Mouse (Mus musculus) G1E (cell line): ENCODE measurements around the gene Chp1. TPM values are rescaled to one million over a fixed set of nuclear protein-coding genes. Genes with fewer than 3 reads are reported as not detected.

Source experiments
- ATAC-seq: 2 replicates; pipeline ENCODE4 v1.8.0; 2016; ENCODE audit warnings: mild to moderate bottlenecking; ENCODE audit not compliant: insufficient number of reproducible peaks, poor library complexity, low FRiP score, severe bottlenecking; ENCODE audit errors: extremely low read depth
- DNase-seq: peaks from one replicate; pipeline ENCODE4 v3.0.0; 2012; ENCODE audit warnings: low spot score
- H3K27me3 ChIP-seq: 2 replicates; pipeline ENCODE4 v1.6.1; 2012; ENCODE audit warnings: mild to moderate bottlenecking, low read length, inconsistent platforms; ENCODE audit not compliant: insufficient read depth
- H3K36me3 ChIP-seq: replicated peaks from 2 replicates; pipeline ENCODE3; 2012; ENCODE audit warnings: mild to moderate bottlenecking, inconsistent platforms
- H3K4me1 ChIP-seq: 2 replicates; pipeline ENCODE4 v1.6.1; 2012; ENCODE audit warnings: low read depth, low read length, inconsistent platforms, mixed read lengths; ENCODE audit not compliant: insufficient read depth
- H3K4me3 ChIP-seq: 2 replicates; pipeline ENCODE4 v1.5.1; 2012; ENCODE audit warnings: low read depth, mild to moderate bottlenecking, inconsistent platforms, low read length, moderate library complexity, mixed read lengths
- H3K9me3 ChIP-seq: replicated peaks from 2 replicates; pipeline ENCODE4 v1.6.1; 2012; ENCODE audit warnings: inconsistent platforms
- CTCF ChIP-seq: IDR thresholded peaks from 2 replicates; pipeline ENCODE4 v1.5.1; 2012; ENCODE audit warnings: low read depth, low read length, inconsistent platforms, mixed read lengths
- GATA1 ChIP-seq: IDR thresholded peaks from 2 replicates; pipeline ENCODE4 v1.6.1; 2012; ENCODE audit warnings: borderline replicate concordance, low read length, inconsistent platforms, mixed read lengths
- GATA2 ChIP-seq: IDR thresholded peaks from 2 replicates; pipeline ENCODE4 v1.6.1; 2012; ENCODE audit warnings: low read depth, low read length, inconsistent platforms, borderline replicate concordance
- POLR2AphosphoS5 ChIP-seq: IDR thresholded peaks from 2 replicates; pipeline ENCODE4 v1.6.1; 2012; ENCODE audit warnings: low read depth, low read length, inconsistent platforms; ENCODE audit not compliant: insufficient replicate concordance
- TAL1 ChIP-seq: conservative IDR thresholded peaks from 2 replicates; pipeline ENCODE4 v1.6.1; 2012; ENCODE audit warnings: low read depth, low read length, inconsistent platforms, mixed read lengths
- polyA plus RNA-seq: library from polyadenylated mRNA; stranded (reverse); fragments of >175 nt; gene quantifications from 2 replicates; pipeline ENCODE4 v1.2.3, GENCODE M21; 2012
- total RNA-seq, 2 experiments: library from RNA; stranded (forward) in 1 of 2; stranded (reverse) in 1 of 2; fragments of 200-1000 nt in 1 of 2; fragments of >200 nt in 1 of 2; fragmentation: Nextera tagmentation in 1 of 2; gene quantifications; 2 replicates each; pipeline ENCODE4 v1.2.3; 2014 to 2017

Gene Chp1
- total and polyA plus RNA-seq, 3 experiments = 17.3 to 108 (median 77.2) TPM

DNA sequence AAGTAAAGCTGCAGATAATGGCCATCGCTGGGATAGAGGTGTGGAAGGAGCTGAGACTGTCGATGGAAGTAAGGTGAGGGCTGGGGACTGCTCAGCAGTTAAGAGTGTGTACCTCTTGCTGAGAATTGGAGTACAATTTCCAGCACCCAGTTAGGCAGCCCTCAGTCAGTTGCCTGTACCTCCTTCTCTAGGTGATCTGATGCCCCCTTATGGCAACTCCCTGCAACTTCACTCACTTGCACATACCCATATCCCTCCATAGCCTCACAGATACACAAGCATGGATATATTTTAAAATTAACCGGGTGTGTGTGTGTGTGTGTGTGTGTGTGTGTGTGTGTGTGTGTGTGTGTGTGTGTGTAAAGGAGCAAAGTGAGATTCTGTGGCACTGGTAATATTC is 35.2 kb upstream of the Chp1 start:
- DNase-seq = peak; percentile 8
- ATAC-seq = no peak
- Histone ChIP-seq H3K27me3 (peaks cover 7% of the 10 kb centered on the region; the same call in 1 of the 2 replicates), H3K4me1 (no peaks in the 10 kb centered on the region), H3K9me3 (no peaks in the 10 kb centered on the region), H3K36me3 (no peaks in the 10 kb centered on the region), H3K4me3 (no peak overlapping the region)
- TF ChIP-seq CTCF = no peak
- TF ChIP-seq POLR2AphosphoS5 = no peak
- no peak for TF ChIP-seq GATA1
- no peak for TF ChIP-seq GATA2
- no peak for TF ChIP-seq TAL1

GRCm38 (mm10) chr2:119514026-119514522 is 33.4 kb upstream of the Chp1 start:
- Histone ChIP-seq H3K4me3 (no peak overlapping the region), H3K9me3 (no peaks in the 10 kb centered on the region), H3K27me3 (0 out of 2 replicates have a peak, but pooled peaks cover 2% of the 10 kb centered on the region), H3K4me1 (no peaks in the 10 kb centered on the region), H3K36me3 (no peaks in the 10 kb centered on the region)
- ATAC-seq = no peak
- TF ChIP-seq POLR2AphosphoS5 = no peak
- no peak for TF ChIP-seq GATA2
- no peak for TF ChIP-seq GATA1
- TF ChIP-seq TAL1 = no peak
- TF ChIP-seq CTCF = no peak
- no peak for DNase-seq

- Histone ChIP-seq H3K9me3 (no peaks in the 10 kb centered on the region), H3K27me3 (peaks cover 2% of the 10 kb centered on the region; the same call in 1 of the 2 replicates), H3K36me3 (no peaks in the 10 kb centered on the region), H3K4me1 (no peaks in the 10 kb centered on the region), H3K4me3 (no peak overlapping the region)
- no peak for TF ChIP-seq POLR2AphosphoS5
- TF ChIP-seq CTCF = no peak
- no peak for TF ChIP-seq GATA1
- TF ChIP-seq GATA2 = no peak
- no peak for TF ChIP-seq TAL1
- ATAC-seq = no peak
- no peak for DNase-seq
These were observed 30.7 kb upstream of the Chp1 start for GRCm38 (mm10) chr2:119516811-119517210.

DNA sequence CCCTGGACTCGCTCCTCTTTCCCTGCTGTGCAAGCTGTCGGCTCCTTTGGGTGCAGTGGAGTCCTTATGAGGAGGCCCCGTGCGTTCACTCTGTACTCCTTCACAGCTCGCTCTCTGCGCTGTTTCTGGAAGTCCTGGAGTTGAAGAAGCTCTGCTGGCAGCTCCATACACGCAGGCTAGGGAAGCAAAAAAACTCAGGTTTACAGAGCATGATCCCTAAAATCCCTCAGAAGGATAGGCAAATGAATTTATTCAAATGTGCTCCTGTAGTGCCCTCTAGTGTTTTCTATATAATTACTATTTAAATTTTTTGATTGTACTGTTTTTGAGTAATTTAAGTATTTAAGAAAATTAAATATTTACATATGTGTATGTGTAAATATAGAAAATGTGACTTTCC is 26.9 kb upstream of the Chp1 start:
- H3K36me3 ChIP-seq = no peaks in the 10 kb centered on the region
- H3K9me3 ChIP-seq = no peaks in the 10 kb centered on the region
- no peak for DNase-seq
- no peaks in the 10 kb centered on the region for H3K4me1 ChIP-seq
- ATAC-seq = no peak
- H3K27me3 ChIP-seq = peaks cover 3% of the 10 kb centered on the region
- no peak overlapping the region for H3K4me3 ChIP-seq
- TF ChIP-seq POLR2AphosphoS5 = no peak
- TF ChIP-seq CTCF = no peak
- no peak for TF ChIP-seq GATA2
- TF ChIP-seq TAL1 = no peak
- TF ChIP-seq GATA1 = no peak

GRCm38 (mm10) chr2:119523836-119524235 is 23.7 kb upstream of the Chp1 start:
- no peaks in the 10 kb centered on the region for H3K4me1 ChIP-seq
- H3K4me3 ChIP-seq = no peak overlapping the region
- no peak for TF ChIP-seq GATA1
- no peak for TF ChIP-seq TAL1
- TF ChIP-seq GATA2 = no peak
- TF ChIP-seq POLR2AphosphoS5 = no peak
- no peak for TF ChIP-seq CTCF
- no peaks in the 10 kb centered on the region for H3K36me3 ChIP-seq
- H3K27me3 ChIP-seq = peaks cover 10% of the 10 kb centered on the region
- ATAC-seq (no peak), DNase-seq (no peak)
- no peaks in the 10 kb centered on the region for H3K9me3 ChIP-seq

- no peak for ATAC-seq
- H3K27me3 ChIP-seq = peaks cover 10% of the 10 kb centered on the region
- H3K9me3 ChIP-seq = no peaks in the 10 kb centered on the region
- no peak for DNase-seq
- H3K4me3 ChIP-seq = no peak overlapping the region
- no peak for TF ChIP-seq TAL1
- TF ChIP-seq POLR2AphosphoS5 = no peak
- no peak for TF ChIP-seq GATA1
- TF ChIP-seq GATA2 = no peak
- no peak for TF ChIP-seq CTCF
- H3K4me1 ChIP-seq = no peaks in the 10 kb centered on the region
- no peaks in the 10 kb centered on the region for H3K36me3 ChIP-seq
These were observed 22.1 kb upstream of the Chp1 start for GRCm38 (mm10) chr2:119525422-119525821.

DNA sequence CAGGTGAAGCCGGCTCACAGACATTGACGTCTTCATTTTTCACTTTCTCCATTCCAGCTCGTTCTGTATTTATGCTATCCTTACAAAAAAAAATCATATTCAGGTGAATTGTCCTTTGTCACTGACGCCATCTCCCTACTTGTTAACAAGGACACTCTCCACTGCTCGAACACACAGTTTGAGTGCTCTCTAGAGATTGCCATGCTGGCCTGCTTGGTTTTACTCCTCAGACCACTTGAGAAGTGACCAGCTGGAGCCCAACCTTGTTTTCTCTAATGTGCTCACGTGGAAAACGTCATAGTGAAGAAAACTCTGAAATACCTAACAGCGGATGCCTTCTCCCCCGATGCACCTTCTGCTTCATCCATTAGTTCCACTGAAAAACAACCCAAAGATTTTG is 8.7 kb upstream of the Chp1 start:
- DNase-seq = no peak
- no peak for TF ChIP-seq GATA2
- TF ChIP-seq TAL1 = no peak
- TF ChIP-seq CTCF = no peak
- TF ChIP-seq POLR2AphosphoS5 = no peak
- TF ChIP-seq GATA1 = no peak
- Histone ChIP-seq H3K9me3 (no peaks in the 10 kb centered on the region), H3K27me3 (no peaks in the 10 kb centered on the region), H3K4me3 (no peak overlapping the region), H3K4me1 (peaks cover 3% of the 10 kb centered on the region; the same call in 1 of the 2 replicates), H3K36me3 (peaks cover 2% of the 10 kb centered on the region)
- no peak for ATAC-seq
